Mouse (Mus musculus): ENCODE results near the gene Krt7. TPM values are rescaled to one million over a fixed set of nuclear protein-coding genes. Genes with fewer than 3 reads are reported as not detected.

Gene Krt7
- total RNA-seq, 2 experiments from 2014 or later, result not detected

DNA sequence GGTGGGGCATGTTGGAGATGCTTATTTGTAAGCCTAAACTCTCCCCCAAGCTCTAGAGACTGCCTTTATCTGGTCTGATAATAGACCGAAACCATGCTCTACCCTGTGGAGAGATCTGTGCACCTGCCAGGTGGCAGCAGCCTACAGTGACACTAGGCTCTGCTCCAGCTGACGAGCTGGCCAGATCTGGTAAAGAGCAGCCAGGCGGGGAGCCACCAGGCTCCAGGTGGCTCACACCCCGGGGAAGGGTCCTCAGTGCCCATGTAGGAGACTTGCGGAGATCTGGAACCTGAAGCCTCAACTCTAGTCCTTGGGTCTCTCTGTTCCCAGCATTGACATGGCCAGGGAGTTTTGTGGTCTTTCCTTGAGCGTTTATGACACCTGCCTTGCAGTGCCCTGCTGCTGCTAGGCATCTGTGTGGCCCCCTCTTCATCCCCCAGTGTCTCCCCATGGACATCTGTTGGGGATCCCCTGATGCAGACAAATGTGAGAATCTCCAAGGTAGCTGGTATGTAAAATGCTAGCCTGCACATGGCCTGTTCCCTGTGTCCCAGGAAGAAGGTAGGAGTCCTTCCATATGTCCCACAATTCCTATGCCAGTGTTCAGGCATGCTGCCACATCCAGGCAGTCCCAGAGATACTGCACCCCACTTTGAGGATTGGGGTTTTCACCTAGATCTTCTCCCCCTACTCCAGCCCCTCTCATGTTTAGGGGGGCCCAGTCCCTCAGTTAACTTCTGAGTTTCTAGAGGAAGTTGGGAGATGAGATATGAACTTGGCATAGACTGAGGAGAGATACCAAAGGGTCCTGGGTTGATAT, 34.7 kb upstream of the Krt7 start:
- intact Hi-C loops (cut with DNase I; ENCODE audit: low total_unique reads), result no loop called here
- DNase-seq, result no peak

DNA sequence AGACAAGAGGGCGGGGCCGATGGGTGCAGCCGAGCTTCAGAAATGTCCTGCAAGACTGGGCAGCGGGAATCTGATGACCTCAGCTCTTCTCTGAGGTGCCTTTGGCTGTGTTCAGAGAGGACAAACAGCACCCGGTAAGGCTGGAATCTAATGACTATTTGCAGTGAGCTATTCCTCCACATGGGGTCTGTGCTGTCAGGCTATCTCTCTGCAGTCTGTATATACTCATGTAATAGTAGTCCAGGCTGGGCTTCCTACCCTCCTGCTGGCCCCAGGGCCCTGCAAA, 34.1 kb upstream of the Krt7 start:
- no peak for DNase-seq
- intact Hi-C loops (cut with DNase I; ENCODE audit: low total_unique reads), result no loop called here

DNA sequence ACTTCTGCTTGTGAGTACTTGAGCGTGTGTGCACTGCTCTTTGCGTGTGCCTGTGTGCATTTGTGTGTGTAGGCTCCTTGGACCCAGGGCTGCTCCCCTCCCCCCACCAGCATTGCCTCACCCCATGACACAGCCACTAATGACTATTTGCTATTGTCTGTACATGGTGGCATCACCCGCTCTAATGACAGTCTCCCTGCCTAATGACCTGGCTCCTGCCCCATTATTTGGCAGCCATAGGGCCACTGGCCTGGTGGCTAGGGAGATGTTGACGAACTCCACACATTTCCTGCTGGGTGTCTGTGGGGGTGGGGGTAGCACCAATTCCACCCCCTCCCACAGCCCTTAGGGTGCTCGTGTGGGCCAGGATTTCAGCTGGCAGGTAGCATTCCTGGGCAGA, 32.2 kb upstream of the Krt7 start:
- intact Hi-C loops (cut with DNase I; ENCODE audit: low total_unique reads), result no loop called here
- DNase-seq, result no peak

DNA sequence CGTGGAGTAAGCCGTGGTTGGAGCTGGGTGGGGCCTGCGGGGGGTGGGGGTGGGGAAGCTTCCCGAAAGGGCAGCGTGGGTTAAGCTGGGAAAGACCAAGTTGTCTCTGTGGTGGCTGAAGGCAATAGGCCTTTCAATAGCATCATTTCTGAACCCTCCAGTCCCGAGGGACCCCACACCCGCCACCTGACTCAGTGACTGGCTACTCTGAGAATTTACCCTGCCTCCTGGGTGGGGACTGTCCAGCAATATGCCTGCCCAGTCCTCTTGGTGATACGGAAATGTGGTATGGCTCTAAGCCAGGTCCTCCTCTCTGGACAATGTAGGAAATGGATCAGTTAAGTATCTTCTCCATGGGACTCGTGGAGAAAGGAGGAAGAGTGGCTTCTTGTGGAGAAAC, 29.1 kb upstream of the Krt7 start:
- intact Hi-C loops (cut with DNase I; ENCODE audit: low total_unique reads), result no loop called here
- peak; percentile 63 for DNase-seq

DNA sequence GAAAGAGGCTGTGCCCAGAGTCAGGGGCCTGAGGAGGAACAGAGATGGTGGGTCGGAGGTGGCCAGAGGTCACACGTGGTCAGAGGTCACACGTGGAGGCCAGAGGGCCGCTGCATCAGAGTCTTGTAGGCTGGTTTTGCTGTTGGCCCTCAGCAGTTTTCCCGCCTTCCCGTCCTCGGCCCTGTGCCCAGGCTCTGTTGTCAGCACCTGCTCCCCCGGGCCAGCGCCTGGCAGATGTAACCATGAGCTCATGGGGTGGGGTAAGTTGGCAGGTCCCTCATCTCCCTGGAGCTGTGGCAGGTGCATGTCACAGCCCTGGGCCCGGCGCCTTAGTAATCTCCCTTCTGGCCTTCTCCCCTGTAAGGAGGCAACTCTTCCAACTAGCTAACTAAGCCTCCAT, 28.0 kb upstream of the Krt7 start:
- DNase-seq, result peak; percentile 70
- intact Hi-C loops (cut with DNase I; ENCODE audit: low total_unique reads), result no loop called here

DNA sequence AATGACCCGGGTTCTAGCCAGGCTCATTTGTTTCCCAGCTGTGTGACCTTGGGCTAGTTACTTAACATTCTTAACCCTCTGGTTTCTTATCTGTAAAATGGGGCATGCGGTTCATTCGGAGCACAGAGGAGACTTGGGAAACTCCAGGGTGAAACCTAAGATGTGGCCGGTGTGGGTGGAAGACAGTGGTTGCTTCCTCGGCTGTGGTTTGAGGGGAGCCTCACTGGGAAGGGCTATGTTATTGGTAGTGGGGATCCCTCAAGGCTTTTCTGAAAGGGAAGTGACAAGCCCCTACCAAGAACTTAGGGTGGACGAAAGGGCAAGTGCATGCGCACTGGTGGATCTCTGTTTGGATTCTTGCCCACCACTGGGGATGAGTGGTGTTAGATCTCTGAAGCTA, 26.2 kb upstream of the Krt7 start:
- DNase-seq, result no peak
- intact Hi-C loops (cut with DNase I; ENCODE audit: low total_unique reads), result loop anchor here (5.0 kb wide), 1 partner anchor 42 kb away; no protein-coding TSS in a partner anchor

DNA sequence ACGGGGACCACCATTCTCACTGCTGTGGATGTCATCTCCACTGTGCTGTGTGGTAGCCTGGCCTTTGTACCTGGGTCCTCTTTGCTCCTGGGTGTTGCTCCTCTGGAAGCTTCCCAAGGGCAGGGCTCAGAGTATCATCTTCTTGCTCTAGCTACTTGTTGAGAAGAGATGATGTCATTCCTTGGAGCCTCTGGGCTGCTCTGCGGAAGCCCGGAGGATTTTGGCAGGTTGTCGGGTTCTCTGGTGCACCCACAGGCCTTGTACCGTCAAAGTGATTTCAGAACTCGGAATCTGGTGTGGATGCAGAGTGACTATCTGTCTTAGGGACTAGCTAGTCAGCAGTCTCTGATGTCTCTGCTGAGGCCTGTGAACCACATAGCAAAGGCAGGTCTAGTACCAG, 25.8 kb upstream of the Krt7 start:
- peak; percentile 70 for DNase-seq
- intact Hi-C loops (cut with DNase I; ENCODE audit: low total_unique reads), result loop anchor here (5.0 kb wide), 1 partner anchor 43 kb away; no protein-coding TSS in a partner anchor

DNA sequence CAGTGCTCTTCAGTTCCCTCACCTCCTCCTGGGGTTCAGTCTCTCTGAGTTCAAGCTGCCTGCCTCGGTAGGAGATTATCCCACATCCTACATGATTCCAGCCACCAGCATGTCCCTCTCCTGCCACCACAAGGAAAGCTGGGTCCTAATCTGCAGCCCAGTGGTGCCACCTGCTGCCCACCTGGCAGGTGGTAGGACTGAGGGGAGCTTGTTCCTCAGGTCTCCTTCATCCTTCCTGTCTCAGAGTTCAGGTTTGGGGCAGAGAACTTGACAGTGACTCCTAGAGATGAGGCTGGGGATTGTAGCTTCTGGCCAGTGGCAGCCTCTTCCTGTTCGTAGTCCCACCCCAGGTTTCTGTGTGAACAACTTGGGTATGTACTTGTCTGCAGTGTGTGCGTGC, 23.7 kb upstream of the Krt7 start:
- DNase-seq, result no peak
- intact Hi-C loops (cut with DNase I; ENCODE audit: low total_unique reads), result loop anchor here (5.0 kb wide), 1 partner anchor 45 kb away; no protein-coding TSS in a partner anchor

DNA sequence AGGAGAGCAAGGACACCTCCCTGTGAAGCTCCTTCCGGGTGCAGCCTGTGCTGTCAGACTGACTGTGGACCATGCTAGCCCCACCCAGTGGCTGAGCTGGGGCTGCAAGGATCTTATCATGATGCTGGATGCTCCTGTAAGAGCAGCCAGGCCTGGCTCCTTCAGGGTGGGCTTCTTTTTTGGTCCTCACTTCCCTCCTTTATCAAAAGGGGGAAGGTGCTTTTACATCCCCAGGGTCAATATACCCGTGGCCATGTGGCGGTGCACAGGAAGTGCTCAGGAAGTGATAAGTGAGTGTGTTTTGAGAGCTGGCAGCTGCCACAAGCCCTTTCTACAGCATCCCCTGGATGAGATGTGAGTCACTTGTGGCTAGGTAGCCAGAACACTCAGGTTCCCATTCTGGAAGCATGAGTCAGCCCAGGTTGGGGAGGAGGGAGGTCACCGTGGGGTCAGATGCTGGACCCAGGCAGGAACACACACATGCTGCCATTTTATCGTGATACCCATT, 22.8 kb upstream of the Krt7 start:
- intact Hi-C loops (cut with DNase I; ENCODE audit: low total_unique reads), result loop anchor here (5.0 kb wide), 1 partner anchor 46 kb away; no protein-coding TSS in a partner anchor
- no peak for DNase-seq

DNA sequence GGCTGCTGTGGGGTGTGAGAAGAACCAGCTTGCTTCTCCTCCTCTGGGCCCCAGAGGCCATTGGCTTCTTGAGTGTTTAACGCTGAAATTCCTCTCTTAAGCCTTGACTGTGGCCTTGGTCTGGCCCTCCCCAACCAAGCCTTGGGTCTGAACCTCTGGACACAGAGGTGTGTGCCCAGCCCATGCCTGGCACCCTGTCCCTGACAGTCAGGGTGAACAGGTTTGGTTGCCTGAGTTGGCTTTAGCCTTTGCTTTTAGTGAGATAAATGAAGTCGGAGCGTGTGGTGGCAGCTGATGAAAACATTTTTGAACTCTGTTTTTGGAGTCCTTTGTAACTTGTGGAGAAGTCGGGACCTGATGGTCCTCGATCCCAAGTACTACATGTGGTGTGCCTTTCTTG, 20.6 kb upstream of the Krt7 start:
- intact Hi-C loops (cut with DNase I; ENCODE audit: low total_unique reads), result no loop called here
- no peak for DNase-seq

DNA sequence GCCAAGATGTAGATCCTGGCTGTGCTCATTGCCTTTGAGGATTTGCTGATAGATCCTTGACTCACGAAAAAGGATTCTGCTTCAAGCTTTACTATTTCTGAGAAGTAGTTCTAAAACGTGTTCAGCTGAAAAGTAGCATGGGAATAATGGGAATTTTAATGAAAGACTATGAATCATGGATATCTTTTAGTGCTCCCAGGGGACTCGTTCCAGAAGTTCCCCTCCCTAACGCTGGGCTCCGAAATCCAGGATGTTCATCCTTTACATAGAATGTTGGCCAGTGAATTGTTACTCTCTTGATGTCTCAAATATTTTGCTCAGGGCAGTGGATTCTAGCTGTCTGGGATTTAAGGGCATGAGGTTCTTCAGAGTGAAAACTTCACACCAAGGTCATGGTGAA, 18.6 kb upstream of the Krt7 start:
- no peak for DNase-seq
- intact Hi-C loops (cut with DNase I; ENCODE audit: low total_unique reads), result no loop called here

DNA sequence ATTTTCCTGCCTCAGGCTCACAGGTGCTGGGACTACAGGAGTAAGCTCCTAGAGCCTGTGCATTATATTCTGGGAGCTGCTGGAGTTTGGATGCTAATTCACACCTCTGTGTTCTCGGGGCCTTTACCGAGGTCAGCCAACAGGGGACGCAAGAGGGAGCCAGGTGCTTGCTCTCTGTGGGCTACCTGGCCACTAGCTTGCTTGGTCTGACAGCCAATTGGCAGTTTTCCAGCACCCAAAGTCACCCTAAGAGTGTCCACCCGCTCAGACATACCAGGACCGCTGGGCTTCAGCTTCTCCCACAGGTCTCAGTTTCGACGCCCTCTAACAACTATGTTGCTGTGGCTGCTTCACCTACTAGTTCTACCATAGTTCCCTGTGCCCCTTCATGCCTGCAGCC, 15.9 kb upstream of the Krt7 start:
- no peak for DNase-seq
- intact Hi-C loops (cut with DNase I; ENCODE audit: low total_unique reads), result no loop called here

DNA sequence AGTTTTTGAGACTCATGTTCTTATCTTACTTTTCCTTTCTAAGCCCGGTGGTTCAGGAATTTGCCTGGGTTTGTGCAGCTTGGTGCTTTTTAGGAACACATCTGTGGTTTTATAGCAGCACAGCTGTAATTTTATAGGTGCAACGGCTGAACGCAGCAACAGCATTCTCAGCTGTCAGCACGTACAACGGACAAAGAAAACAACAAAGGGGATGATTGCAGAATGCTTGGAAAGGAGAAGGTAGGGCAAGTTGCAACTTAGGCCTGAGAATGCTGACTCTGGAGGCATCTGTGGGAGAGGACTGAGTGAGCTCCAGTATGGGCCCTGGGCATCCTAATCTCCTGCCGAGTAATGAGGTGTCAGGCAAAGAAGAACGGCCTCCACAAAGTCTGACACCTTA, 14.4 kb upstream of the Krt7 start:
- intact Hi-C loops (cut with DNase I; ENCODE audit: low total_unique reads), result no loop called here
- no peak for DNase-seq

DNA sequence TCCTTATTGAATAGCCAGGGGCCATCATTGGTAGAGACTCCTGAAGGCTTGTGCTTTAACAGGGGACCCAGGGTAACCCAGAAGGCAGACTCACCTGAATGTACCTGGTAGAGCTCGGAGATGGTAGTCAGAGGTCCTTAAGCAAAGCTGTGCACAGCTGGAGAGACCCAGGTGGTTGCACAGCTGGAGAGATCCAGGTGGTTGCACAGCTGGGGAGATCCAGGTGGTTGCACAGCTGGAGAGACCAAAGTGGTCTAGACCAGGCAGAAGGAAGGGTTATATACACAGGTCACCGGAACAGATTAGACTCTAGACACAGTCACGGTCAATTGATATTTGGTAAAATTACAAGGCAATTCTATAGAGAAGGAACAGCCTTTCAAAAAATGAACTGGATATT, 13.9 kb upstream of the Krt7 start:
- no peak for DNase-seq
- intact Hi-C loops (cut with DNase I; ENCODE audit: low total_unique reads), result no loop called here

DNA sequence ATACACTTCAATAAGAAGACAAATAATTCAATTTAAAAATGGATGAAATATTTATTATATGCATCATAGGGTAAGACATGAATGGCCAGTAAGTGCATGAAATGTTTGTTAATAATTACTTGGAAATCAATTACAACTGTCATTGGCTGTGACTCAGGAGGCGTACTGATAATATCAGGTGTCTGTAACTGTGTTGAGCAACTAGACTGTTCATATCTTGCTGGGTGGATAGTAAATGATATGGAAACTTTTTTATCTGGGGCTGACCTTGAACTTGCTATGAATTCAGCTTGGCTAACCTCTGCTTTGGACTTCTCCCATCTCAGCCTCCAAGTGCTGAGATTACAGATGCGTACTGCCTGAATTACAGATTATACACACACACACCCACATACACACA, 13.2 kb upstream of the Krt7 start:
- DNase-seq, result no peak
- intact Hi-C loops (cut with DNase I; ENCODE audit: low total_unique reads), result no loop called here

DNA sequence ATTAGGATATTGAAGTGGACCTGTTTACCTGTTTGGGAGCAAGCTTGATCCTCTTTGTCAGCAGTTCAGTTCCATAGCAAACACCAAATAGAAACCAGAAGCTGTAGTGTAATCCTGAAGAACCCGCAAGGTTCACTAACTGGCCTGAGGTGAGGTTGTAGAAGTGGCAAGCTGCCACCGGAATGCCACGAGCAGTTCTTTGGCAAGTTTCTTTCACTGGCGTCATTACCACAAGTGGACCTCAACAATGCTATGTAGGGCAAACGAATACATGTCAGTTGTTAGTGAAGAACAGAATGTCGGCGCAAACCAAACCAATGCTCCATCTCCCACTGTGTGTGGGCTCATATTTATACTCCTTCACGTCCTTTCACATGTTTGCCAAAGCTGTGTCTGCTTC, 12.6 kb upstream of the Krt7 start:
- no peak for DNase-seq
- intact Hi-C loops (cut with DNase I; ENCODE audit: low total_unique reads), result no loop called here

DNA sequence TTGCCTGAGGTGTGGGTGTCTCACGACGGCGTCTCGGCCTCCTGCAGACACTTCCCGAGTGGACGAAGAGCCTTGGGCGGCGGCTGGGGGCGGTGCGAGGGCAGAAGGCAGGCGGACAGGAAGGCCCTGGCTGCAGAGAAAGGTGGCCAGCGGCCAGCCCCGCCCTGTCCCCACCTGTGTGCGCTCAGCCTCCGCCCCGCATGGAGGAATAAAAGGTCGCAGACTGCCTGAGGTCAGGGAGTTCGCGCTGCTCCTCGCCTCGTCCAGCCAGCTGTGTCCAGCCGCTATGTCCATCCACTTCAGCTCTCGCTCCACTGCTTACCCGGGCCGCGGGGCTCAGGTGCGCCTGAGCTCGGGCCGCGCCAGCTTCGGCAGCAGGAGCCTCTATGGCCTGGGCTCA, 1.3 kb downstream of the Krt7 start:
- intact Hi-C loops (cut with DNase I; ENCODE audit: low total_unique reads), result no loop called here

DNA sequence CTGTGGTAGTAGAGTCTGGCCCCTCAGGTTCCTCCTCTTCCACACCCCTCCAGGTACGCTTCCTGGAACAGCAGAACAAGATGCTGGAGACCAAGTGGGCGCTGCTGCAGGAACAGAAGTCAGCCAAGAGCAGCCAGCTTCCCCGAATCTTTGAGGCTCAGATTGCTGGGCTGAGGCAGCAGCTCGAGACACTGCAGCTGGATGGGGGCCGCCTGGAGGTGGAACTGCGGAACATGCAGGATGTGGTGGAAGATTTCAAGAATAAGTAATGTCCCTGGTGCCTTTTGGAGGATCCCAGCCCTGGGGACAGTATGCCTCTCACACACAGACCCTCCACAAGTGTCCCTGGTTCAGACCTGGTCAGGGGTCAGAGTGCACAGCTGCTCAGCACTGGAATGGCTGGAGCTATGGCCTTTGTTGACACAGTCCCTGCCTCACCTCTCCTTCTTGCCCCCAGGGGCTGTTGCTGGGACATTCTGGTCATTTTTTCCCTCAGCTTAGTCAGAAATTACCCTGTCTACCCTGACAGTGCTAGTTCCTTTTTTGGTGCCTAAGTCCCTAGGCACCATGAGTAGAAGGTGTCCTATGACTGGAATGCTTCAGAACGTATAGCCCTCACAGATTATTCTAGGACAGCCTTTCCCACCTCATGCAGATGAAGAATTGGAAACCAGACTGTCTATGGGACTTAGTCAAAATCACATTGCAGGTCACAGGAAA, 3.2 kb downstream of the Krt7 start:
- intact Hi-C loops (cut with DNase I; ENCODE audit: low total_unique reads), result no loop called here
- peak; percentile 42 for DNase-seq

More for the DNA sequence above, 1.3 kb downstream of the Krt7 start:
- no peak for DNase-seq

DNA sequence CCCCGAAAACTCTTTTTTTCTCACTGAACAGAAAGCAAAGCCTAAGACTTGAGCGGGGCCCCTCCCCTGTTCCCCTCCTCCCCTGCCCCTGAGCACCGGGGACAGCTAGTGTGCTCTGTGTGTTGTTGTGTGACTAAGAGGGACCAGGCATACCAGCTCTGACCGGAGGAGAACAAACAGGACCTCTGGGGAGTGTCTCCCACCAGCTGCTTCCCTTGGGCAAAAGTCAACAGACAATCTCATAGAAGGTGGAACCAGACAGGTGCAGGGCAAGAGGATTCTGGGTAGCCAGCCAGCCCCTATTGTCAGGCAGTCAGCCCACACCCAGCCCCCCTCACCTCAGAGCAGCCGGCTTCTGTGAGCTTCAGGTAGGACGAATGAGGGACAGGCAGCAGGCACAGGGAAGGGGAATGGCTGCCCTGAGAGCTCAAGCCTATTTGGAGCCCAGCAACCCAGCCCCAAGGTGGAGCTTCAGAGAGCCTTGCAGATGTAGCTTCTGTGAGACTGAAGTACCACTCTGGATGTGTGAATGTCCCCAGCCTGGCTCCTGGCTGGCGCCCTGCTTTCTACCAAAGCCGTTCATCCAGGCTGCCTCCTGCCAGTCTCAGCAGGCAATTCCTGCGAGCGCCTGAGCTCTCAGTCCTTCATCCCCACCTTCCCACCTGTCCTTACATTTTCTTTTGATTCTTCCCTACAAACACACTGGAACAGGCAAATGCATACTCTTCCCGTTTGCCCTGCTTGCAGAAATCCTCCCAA, 4.1 kb downstream of the Krt7 start:
- intact Hi-C loops (cut with DNase I; ENCODE audit: low total_unique reads), result no loop called here
- DNase-seq, result no peak

DNA sequence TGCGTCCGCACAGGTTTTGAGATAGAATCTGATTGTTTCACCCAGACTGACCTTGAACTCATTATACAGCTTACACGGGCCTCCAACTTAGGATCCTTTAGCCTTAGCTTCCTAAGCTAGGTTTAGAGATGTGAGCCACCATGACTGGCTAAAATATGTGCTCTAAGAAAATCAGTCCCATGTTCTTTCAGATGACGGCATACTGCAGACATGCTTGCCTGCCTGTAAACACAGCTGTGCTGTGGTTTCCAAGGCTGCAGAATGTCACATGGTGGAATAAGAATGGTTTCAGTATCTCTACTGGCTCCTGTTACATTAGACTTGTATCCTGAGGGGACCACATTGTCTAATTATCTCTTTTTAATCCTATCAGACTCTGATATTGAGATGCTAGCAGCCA, 8.1 kb downstream of the Krt7 start:
- DNase-seq, result no peak

More for the DNA sequence above, 8.1 kb downstream of the Krt7 start:
- intact Hi-C loops (cut with DNase I; ENCODE audit: low total_unique reads), result no loop called here
